Comparison of ENCODE assay signal across 20 mouse cellular contexts in genomic region chr15:9079626-9080025, GRCm38 (mm10). TPM values are rescaled to one million over a fixed set of nuclear protein-coding genes. Genes with fewer than 3 reads are reported as not detected.
DNase-seq lines count a peak whose midpoint lies in the region; ATAC-seq and TF ChIP-seq lines count a peak whose summit lies in the region.
"Had no signal": no experiment of that assay in that cellular context is flagged by ENCODE, and none has a peak within 500 bp of the region (broad histone marks: within the 10 kb centered on the region; RNA-seq: fewer than 3 reads in every experiment).

No protein-coding gene starts in this region.

- no peak for DNase-seq in heart, embryonic 10.5 days (ENCODE audit: low spot score)
- DNase-seq in heart, postnatal 10 days, result no peak
- DNase-seq in kidney, adult 2 months, result no peak
- peak; percentile 75 for DNase-seq in MEL (ENCODE audit: low read depth, low spot score)
- no peak for DNase-seq in liver, embryonic 14.5 days (ENCODE audit: low read depth in 3 of 3, low spot score in 3 of 3)
- no peak for DNase-seq in thymus, adult 2 months
- DNase-seq in c-Kit-positive CD71-positive TER-119-positive erythroid progenitor cells, embryonic 14.5 days (ENCODE audit: low spot score), result no peak
- DNase-seq: cerebellum, postnatal 25 days; gastrocnemius, postnatal 25 days; layer of hippocampus, postnatal 36 days; lung, postnatal 14 days; right cerebral cortex, postnatal 4 days; thymus, postnatal 14 days had no signal

- H3K27ac ChIP-seq in heart, embryonic 10.5 days, result peak overlapping the region; percentile 90
- peak overlapping the region; percentile 89 for H3K27ac ChIP-seq in kidney, adult 2 months (ENCODE audit: insufficient read depth, low read depth, low read length)
- no peak overlapping the region for H3K27ac ChIP-seq in kidney, embryonic 16.5 days (ENCODE audit: low read length)
- H3K27ac ChIP-seq in MEL (ENCODE audit: control insufficient read depth, low read depth, low read length), result peak overlapping the region; percentile 99
- peak overlapping the region; percentile 98 for H3K27ac ChIP-seq in liver, embryonic 14.5 days
- H3K27ac ChIP-seq in thymus, adult 2 months (ENCODE audit: control insufficient read depth, insufficient read depth, low read length), result no peak overlapping the region
- H3K27ac ChIP-seq: midbrain, embryonic 12.5 days; neural tube, embryonic 15.5 days had no signal

- 37% methylated on average over 5 of the region's 5 CpGs for WGBS in heart, embryonic 10.5 days
- WGBS in kidney, adult 2 months, result 43% methylated on average over 5 of the region's 5 CpGs
- WGBS in kidney, embryonic 16.5 days, result 50% methylated on average over 5 of the region's 5 CpGs
- WGBS in liver, embryonic 14.5 days (ENCODE audit: insufficient replicate concordance), result 18% methylated on average over 5 of the region's 5 CpGs
- 88% methylated on average over 5 of the region's 5 CpGs for WGBS in thymus, adult 2 months

- no peak for ATAC-seq in kidney, embryonic 16.5 days (ENCODE audit: low FRiP score, low TSS enrichment)
- no peak for ATAC-seq in liver, embryonic 14.5 days (ENCODE audit: insufficient read depth)
- ATAC-seq: inflammation-experienced regulatory T-cells, adult 6 months; Patski had no signal

- TF ChIP-seq CTCF in kidney, adult 2 months (conservative IDR thresholded peaks at IDR 0.05; ENCODE audit: insufficient read depth, insufficient read length, low read depth, low read length), result no peak
- no peak for TF ChIP-seq CTCF in MEL (IDR thresholded peaks at IDR 0.05 in 2 of 3, conservative IDR thresholded peaks at IDR 0.05 in 1 of 3; ENCODE audit: control insufficient read depth in 1 of 3, insufficient read depth in 1 of 3, low read depth in 2 of 3, low read length in 3 of 3, poor library complexity in 1 of 3, severe bottlenecking in 1 of 3)
- no peak for TF ChIP-seq CTCF in liver, embryonic 14.5 days (IDR thresholded peaks at IDR 0.05; ENCODE audit: low read depth)
- no peak for TF ChIP-seq CTCF in thymus, adult 2 months (IDR thresholded peaks at IDR 0.05; ENCODE audit: borderline replicate concordance, control insufficient read depth, extremely low read depth, insufficient read depth, low read length, poor library complexity)

- H3K27me3 ChIP-seq in heart, embryonic 10.5 days (ENCODE audit: insufficient read depth, poor library complexity, severe bottlenecking), result no peaks in the 10 kb centered on the region
- no peaks in the 10 kb centered on the region for H3K27me3 ChIP-seq in kidney, adult 2 months (replicated peaks; ENCODE audit: control insufficient read depth, insufficient read depth, low read length)
- H3K27me3 ChIP-seq in kidney, embryonic 16.5 days (ENCODE audit: insufficient read depth, low read length), result no peaks in the 10 kb centered on the region
- H3K27me3 ChIP-seq in MEL (ENCODE audit: control insufficient read depth in 1 of 2, insufficient read depth in 2 of 2, low read length in 2 of 2), result no peaks in the 10 kb centered on the region
- H3K27me3 ChIP-seq in liver, embryonic 14.5 days (ENCODE audit: control insufficient read depth, insufficient read depth, low read length), result no peaks in the 10 kb centered on the region
- no peaks in the 10 kb centered on the region for H3K27me3 ChIP-seq in thymus, adult 2 months (ENCODE audit: control insufficient read depth, insufficient read depth, low read length)
- H3K27me3 ChIP-seq: embryonic facial prominence, embryonic 12.5 days; midbrain, embryonic 12.5 days; neural tube, embryonic 15.5 days; Patski had no signal

- no peak for TF ChIP-seq POLR2A in kidney, adult 2 months (IDR thresholded peaks at IDR 0.05; ENCODE audit: low read depth, low read length)
- peak in 1 of 2 experiments; percentile 14; a peak in 1 of 4 replicates for TF ChIP-seq POLR2A in MEL (IDR thresholded peaks at IDR 0.05; ENCODE audit: control insufficient read depth in 1 of 2, insufficient read depth in 1 of 2, low read depth in 1 of 2, low read length in 2 of 2, poor library complexity in 1 of 2)
- TF ChIP-seq POLR2A in thymus, adult 2 months (IDR thresholded peaks at IDR 0.05; ENCODE audit: control insufficient read depth, extremely low read depth, insufficient read depth, low read length, poor library complexity), result no peak

- H3K4me3 ChIP-seq in heart, embryonic 10.5 days, result peak overlapping the region; percentile 16; the same call in 1 of the 2 replicates
- H3K4me3 ChIP-seq in kidney, adult 2 months (ENCODE audit: insufficient read depth, low read depth, low read length), result no peak overlapping the region
- H3K4me3 ChIP-seq in kidney, embryonic 16.5 days (ENCODE audit: low read length), result no peak overlapping the region
- H3K4me3 ChIP-seq in MEL (ENCODE audit: control insufficient read depth in 1 of 2, insufficient read depth in 1 of 2, low read depth in 2 of 2, low read length in 2 of 2), result peak overlapping the region; percentile 35 to 40
- peak overlapping the region; percentile 34 to 49; a peak in 3 of 4 replicates for H3K4me3 ChIP-seq in liver, embryonic 14.5 days (ENCODE audit: insufficient read depth in 1 of 2, low read depth in 2 of 2, low read length in 2 of 2)
- H3K4me3 ChIP-seq in thymus, adult 2 months (ENCODE audit: control insufficient read depth, insufficient read depth, low read length), result no peak overlapping the region
- H3K4me3 ChIP-seq: embryonic facial prominence, embryonic 12.5 days; limb, embryonic 10.5 days; midbrain, embryonic 12.5 days; neural tube, embryonic 15.5 days had no signal

- peaks cover 64% of the 10 kb centered on the region for H3K79me2 ChIP-seq in MEL (ENCODE audit: control insufficient read depth, insufficient read depth, low read length, poor library complexity)

- no peak for TF ChIP-seq RAD21 in MEL (IDR thresholded peaks at IDR 0.05; ENCODE audit: low read depth, low read length)

- no peaks in the 10 kb centered on the region for H3K9me3 ChIP-seq in heart, embryonic 10.5 days
- H3K9me3 ChIP-seq in kidney, embryonic 16.5 days (ENCODE audit: low read length), result no peaks in the 10 kb centered on the region
- H3K9me3 ChIP-seq in MEL (replicated peaks; ENCODE audit: insufficient read depth, low read length), result no peaks in the 10 kb centered on the region
- no peaks in the 10 kb centered on the region for H3K9me3 ChIP-seq in liver, embryonic 14.5 days (ENCODE audit: control insufficient read depth, low read length)
- H3K9me3 ChIP-seq: embryonic facial prominence, embryonic 12.5 days; limb, embryonic 10.5 days; midbrain, embryonic 12.5 days; neural tube, embryonic 15.5 days had no signal

- H3K4me2 ChIP-seq in kidney, embryonic 16.5 days (replicated peaks; ENCODE audit: low read depth, low read length), result no peak overlapping the region
- peak overlapping the region; percentile 95 for H3K4me2 ChIP-seq in liver, embryonic 14.5 days (ENCODE audit: low read depth)
- H3K4me2 ChIP-seq: embryonic facial prominence, embryonic 12.5 days; midbrain, embryonic 12.5 days; neural tube, embryonic 15.5 days had no signal

- intact Hi-C loops in heart, postnatal 10 days (cut with DNase I), result no loop called here

- H3K4me1 ChIP-seq in heart, embryonic 10.5 days, result peaks cover 75% of the 10 kb centered on the region
- peaks cover 13% of the 10 kb centered on the region for H3K4me1 ChIP-seq in kidney, adult 2 months (ENCODE audit: control insufficient read depth, insufficient read depth, low read length)
- H3K4me1 ChIP-seq in kidney, embryonic 16.5 days (ENCODE audit: insufficient read depth, low read length), result peaks cover 27% of the 10 kb centered on the region
- peaks cover 46 to 50% of the 10 kb centered on the region in 2 experiments for H3K4me1 ChIP-seq in MEL (ENCODE audit: control insufficient read depth in 1 of 2, insufficient read depth in 2 of 2, low read length in 2 of 2)
- peaks cover 68 to 73% of the 10 kb centered on the region in 2 experiments for H3K4me1 ChIP-seq in liver, embryonic 14.5 days (replicated peaks; ENCODE audit: control insufficient read depth in 2 of 2, insufficient read depth in 2 of 2, low read length in 1 of 2)
- H3K4me1 ChIP-seq in thymus, adult 2 months (replicated peaks; ENCODE audit: control insufficient read depth, insufficient read depth, low read length), result peaks cover 2% of the 10 kb centered on the region; the same call in 1 of the 2 replicates

- H3K36me3 ChIP-seq in heart, embryonic 10.5 days, result peaks cover 7% of the 10 kb centered on the region; the same call in 1 of the 2 replicates
- no peaks in the 10 kb centered on the region for H3K36me3 ChIP-seq in kidney, adult 2 months (ENCODE audit: control insufficient read depth, insufficient read depth, low read length)
- H3K36me3 ChIP-seq in kidney, embryonic 16.5 days (ENCODE audit: insufficient read depth, low read length), result peaks cover 3% of the 10 kb centered on the region; the same call in 1 of the 2 replicates
- peaks cover 28 to 69% of the 10 kb centered on the region in 2 experiments for H3K36me3 ChIP-seq in MEL (ENCODE audit: control insufficient read depth in 1 of 2, insufficient read depth in 2 of 2, low read length in 2 of 2)
- H3K36me3 ChIP-seq in liver, embryonic 14.5 days (replicated peaks; ENCODE audit: control insufficient read depth, insufficient read depth, low read depth), result peaks cover 38% of the 10 kb centered on the region
- no peaks in the 10 kb centered on the region for H3K36me3 ChIP-seq in thymus, adult 2 months (ENCODE audit: control insufficient read depth, insufficient read depth, low read length)
- H3K36me3 ChIP-seq: neural tube, embryonic 15.5 days had no signal

- TF ChIP-seq EP300 in MEL (IDR thresholded peaks at IDR 0.05; ENCODE audit: low read depth in 1 of 2, low read length in 2 of 2), result peak in 1 of 2 experiments; percentile 39; a peak in 1 of 4 replicates
- TF ChIP-seq EP300 in liver, embryonic 14.5 days (IDR thresholded peaks at IDR 0.05; ENCODE audit: low read depth), result no peak

- H3K9ac ChIP-seq in kidney, embryonic 16.5 days (replicated peaks; ENCODE audit: low read length), result no peak overlapping the region
- peak overlapping the region; percentile 66 for H3K9ac ChIP-seq in MEL (ENCODE audit: control insufficient read depth, low read depth, low read length, poor library complexity, severe bottlenecking)
- peak overlapping the region; percentile 72 for H3K9ac ChIP-seq in liver, embryonic 14.5 days (replicated peaks)
- H3K9ac ChIP-seq: embryonic facial prominence, embryonic 12.5 days; midbrain, embryonic 12.5 days; neural tube, embryonic 15.5 days had no signal

TF ChIP-seq in MEL, 35 proteins besides CTCF, POLR2A, EP300 and RAD21 (continues in another document):
- TF ChIP-seq POLR2AphosphoS5 (IDR thresholded peaks at IDR 0.05; ENCODE audit: borderline replicate concordance, low read depth, low read length), result no peak

RNA-seq across cellular contexts. Expression of gene Nadk2, which starts 8.6 kb away (rescaled TPM):
- 54.9 and 61.9 TPM in 2 replicates for polyA plus RNA-seq in heart, embryonic 10.5 days (2016; fragmentation: Nextera tagmentation; extraction: Ambion mirVana)
- 10 to 100 TPM; 41.3 to 46.5 TPM for total RNA-seq in heart, postnatal 10 days (2021)
- polyA plus RNA-seq in kidney, adult 2 months (2012; rRNA removed), result 46.6 and 52.9 TPM in 2 replicates
- 23.8 and 26.4 TPM in 2 replicates for polyA plus RNA-seq in kidney, embryonic 16.5 days (2015; fragmentation: Nextera tagmentation; extraction: Ambion mirVana)
- 168 and 221 TPM in 2 replicates for total RNA-seq in MEL (2012; rRNA removed)
- 100 to 1,000 TPM; 361 to 659 TPM for polyA plus RNA-seq in MEL (2012; ENCODE audit: insufficient read depth in 1 of 2, insufficient read length in 2 of 2, low read depth in 1 of 2, low replicate concordance in 2 of 2, missing spikeins in 1 of 2)
- 53.8 and 96.0 TPM in 2 replicates for polyA plus RNA-seq in liver, embryonic 14.5 days (2012; rRNA removed)
- polyA plus RNA-seq in liver, embryonic 14.5 days (2014; fragmentation: Nextera tagmentation; extraction: Ambion mirVana), result 113 and 125 TPM in 2 replicates
- polyA plus RNA-seq in thymus, adult 2 months (2012; rRNA removed), result 14.1 and 15.3 TPM in 2 replicates

Comparison
In these comparisons a context has a peak if more than half of its experiments do, and no peak if none do; other contexts are left out.
1. H3K27ac ChIP-seq: peak in heart, embryonic 10.5 days (single experiment), kidney, adult 2 months (single experiment), MEL (single experiment) and liver, embryonic 14.5 days (single experiment); none in kidney, embryonic 16.5 days (single experiment) and thymus, adult 2 months (single experiment).
2. H3K4me3 ChIP-seq: peak in heart, embryonic 10.5 days (single experiment), MEL (2 of 2) and liver, embryonic 14.5 days (2 of 2); none in kidney, adult 2 months (single experiment), kidney, embryonic 16.5 days (single experiment) and thymus, adult 2 months (single experiment).